Mouse (Mus musculus): ENCODE measurements around the gene Entpd2.
A peak's percentile ranks its signal among the peaks of the same experiment; 100 is the strongest.

Entpd2 gene

GRCm38 (mm10) chr2:25395721-25396596 lies at the start of gene Entpd2:
Entpd2 (plus strand) TSS chr2:25395874.
- DNase-seq = peak; percentile 97

- peak; percentile 93 for DNase-seq
These were observed 47.5 kb upstream of the Entpd2 start for GRCm38 (mm10) chr2:25348162-25348561.

- DNase-seq = no peak
These were observed 46.2 kb upstream of the Entpd2 start for GRCm38 (mm10) chr2:25349499-25349898.

- peak; percentile 92 for DNase-seq
These were observed 45.0 kb upstream of the Entpd2 start for GRCm38 (mm10) chr2:25350701-25351100.

GRCm38 (mm10) chr2:25354211-25354610 lies 41.5 kb upstream of the Entpd2 start:
- peak; percentile 90 for DNase-seq

GRCm38 (mm10) chr2:25355419-25356066 lies 40.1 kb upstream of the Entpd2 start:
- DNase-seq = peak; percentile 87

GRCm38 (mm10) chr2:25356208-25357079 lies 39.2 kb upstream of the Entpd2 start, which contains the start of gene Dpp7:
Dpp7 (minus strand) TSS chr2:25356359.
- DNase-seq = peak; percentile 98

GRCm38 (mm10) chr2:25359848-25360247 lies 35.8 kb upstream of the Entpd2 start:
- DNase-seq = no peak

- DNase-seq = peak; percentile 92
These were observed 32.0 kb upstream of the Entpd2 start for GRCm38 (mm10) chr2:25363478-25364178.

- DNase-seq = peak; percentile 92
These were observed 31.4 kb upstream of the Entpd2 start for GRCm38 (mm10) chr2:25364313-25364712.

GRCm38 (mm10) chr2:25364761-25365090 lies 30.9 kb upstream of the Entpd2 start:
- DNase-seq = peak; percentile 92

- DNase-seq = peak; percentile 99
These were observed 30.4 kb upstream of the Entpd2 start, which contains the start of gene Uap1l1 for GRCm38 (mm10) chr2:25365091-25365761. Uap1l1 (minus strand) TSS chr2:25365682.

GRCm38 (mm10) chr2:25369996-25370395 lies 25.7 kb upstream of the Entpd2 start:
- DNase-seq = no peak

- peak; percentile 100 for DNase-seq
These were observed 23.7 kb upstream of the Entpd2 start, which contains the start of gene Sapcd2 for GRCm38 (mm10) chr2:25371764-25372643. Sapcd2 (plus strand) TSS chr2:25372321.

- peak; percentile 89 for DNase-seq
These were observed 22.9 kb upstream of the Entpd2 start for GRCm38 (mm10) chr2:25372644-25373391.

GRCm38 (mm10) chr2:25373431-25373830 lies 22.2 kb upstream of the Entpd2 start:
- no peak for DNase-seq

- DNase-seq = peak; percentile 93
These were observed 19.1 kb upstream of the Entpd2 start for GRCm38 (mm10) chr2:25376589-25376988.

- DNase-seq = no peak
These were observed 11.2 kb upstream of the Entpd2 start for GRCm38 (mm10) chr2:25384492-25384891.

- DNase-seq = peak; percentile 93
These were observed 4.4 kb upstream of the Entpd2 start for GRCm38 (mm10) chr2:25391266-25391665.
